Mouse (Mus musculus) heart, embryonic 11.5 days (tissue): ENCODE measurements around the gene Ugt1a6b. TPM values are rescaled to one million over a fixed set of nuclear protein-coding genes. Genes with fewer than 3 reads are reported as not detected.

Experiments used
- ATAC-seq: fragments of 200-750 bp; cut with Nextera tagmentation; replicated peaks from 2 replicates; pipeline ENCODE4 v1.8.0; 2017; ENCODE audit warnings: moderate library complexity; ENCODE audit not compliant: insufficient number of reproducible peaks, low FRiP score, low TSS enrichment
- H3K27ac ChIP-seq: fragments of 300-500 bp; sonication (generic); 2 replicates; pipeline ENCODE4 v1.5.1; 2014; ENCODE audit warnings: mild to moderate bottlenecking, low read depth, low read length
- H3K27me3 ChIP-seq: fragments of 300-500 bp; sonication (generic); 2 replicates; pipeline ENCODE4 v1.6.1; 2014; ENCODE audit warnings: mild to moderate bottlenecking, low read length, mixed read lengths; ENCODE audit not compliant: control insufficient read depth, insufficient read depth
- H3K36me3 ChIP-seq: fragments of 300-500 bp; sonication (generic); 2 replicates; pipeline ENCODE4 v1.6.1; 2014; ENCODE audit warnings: mild to moderate bottlenecking, low read length, moderate library complexity, mixed read lengths; ENCODE audit not compliant: control insufficient read depth, insufficient read depth
- H3K4me1 ChIP-seq: fragments of 300-500 bp; sonication (generic); 2 replicates; pipeline ENCODE4 v1.6.1; 2014; ENCODE audit warnings: low read length; ENCODE audit not compliant: control insufficient read depth, insufficient read depth
- H3K4me2 ChIP-seq: fragments of 300-500 bp; sonication (generic); 2 replicates; pipeline ENCODE4 v1.6.1; 2014; ENCODE audit warnings: mild to moderate bottlenecking, moderate library complexity
- H3K4me3 ChIP-seq: fragments of 300-500 bp; sonication (generic); 2 replicates; pipeline ENCODE4 v1.5.1; 2014; ENCODE audit warnings: low read depth, low read length
- H3K9ac ChIP-seq: fragments of 300-500 bp; sonication (generic); 2 replicates; pipeline ENCODE4 v1.6.1; 2014; ENCODE audit warnings: mild to moderate bottlenecking, low read depth, low read length, moderate library complexity
- H3K9me3 ChIP-seq: fragments of 300-500 bp; sonication (generic); replicated peaks from 2 replicates; pipeline ENCODE4 v1.6.1; 2016; ENCODE audit warnings: low read length; ENCODE audit not compliant: control insufficient read depth
- WGBS: fragments of 180-500 bp; shearing (Covaris S2); extraction: QIAGEN DNeasy Blood & Tissue Kit; methylation state at CpG from one replicate; pipeline ENCODE4 v1.1.7; 2014; ENCODE audit not compliant: insufficient replicate concordance; 5-methylcytosine and 5-hydroxymethylcytosine counted together
- polyA plus RNA-seq: library from polyadenylated mRNA; unstranded; fragments of >200 nt; fragmentation: Nextera tagmentation; extraction: Ambion mirVana; gene quantifications from 2 replicates; pipeline ENCODE4 v1.2.1, GENCODE M21; 2014

The Ugt1a6b gene
- polyA plus RNA-seq, 1 experiment from 2014 or later: not detected

GRCm38 (mm10) chr1:88264869-88265240 is 161.8 kb downstream of the Ugt1a6b start:
- Histone ChIP-seq H3K27ac (no peak overlapping the region), H3K4me3 (no peak overlapping the region), H3K9me3 (peaks cover 14% of the 10 kb centered on the region; the same call in 1 of the 2 replicates), H3K9ac (no peak overlapping the region), H3K36me3 (peaks cover 96% of the 10 kb centered on the region), H3K27me3 (no peaks in the 10 kb centered on the region), H3K4me2 (no peak overlapping the region), H3K4me1 (peaks cover 16% of the 10 kb centered on the region)
- ATAC-seq: no peak
- WGBS: 72% methylated on average over 4 of the region's 4 CpGs

- Histone ChIP-seq H3K4me2 (no peak overlapping the region), H3K9ac (no peak overlapping the region), H3K9me3 (peaks cover 10% of the 10 kb centered on the region; the same call in 1 of the 2 replicates), H3K27me3 (no peaks in the 10 kb centered on the region), H3K4me3 (no peak overlapping the region), H3K4me1 (peaks cover 16% of the 10 kb centered on the region), H3K27ac (no peak overlapping the region), H3K36me3 (peaks cover 89% of the 10 kb centered on the region)
- ATAC-seq: no peak
- WGBS: 89% methylated on average over 13 of the region's 13 CpGs
Observed at GRCm38 (mm10) chr1:88266123-88266522, 163.1 kb downstream of the Ugt1a6b start.

GRCm38 (mm10) chr1:88267489-88267888 is 164.4 kb downstream of the Ugt1a6b start:
- ATAC-seq: no peak
- H3K9ac ChIP-seq: no peak overlapping the region
- no peak overlapping the region for H3K4me3 ChIP-seq
- no peak overlapping the region for H3K27ac ChIP-seq
- peaks cover 8% of the 10 kb centered on the region; the same call in 1 of the 2 replicates for H3K9me3 ChIP-seq
- peaks cover 13% of the 10 kb centered on the region for H3K4me1 ChIP-seq
- WGBS: 92% methylated on average over 6 of the region's 6 CpGs
- H3K4me2 ChIP-seq: no peak overlapping the region
- H3K36me3 ChIP-seq: peaks cover 88% of the 10 kb centered on the region
- H3K27me3 ChIP-seq: no peaks in the 10 kb centered on the region

DNA sequence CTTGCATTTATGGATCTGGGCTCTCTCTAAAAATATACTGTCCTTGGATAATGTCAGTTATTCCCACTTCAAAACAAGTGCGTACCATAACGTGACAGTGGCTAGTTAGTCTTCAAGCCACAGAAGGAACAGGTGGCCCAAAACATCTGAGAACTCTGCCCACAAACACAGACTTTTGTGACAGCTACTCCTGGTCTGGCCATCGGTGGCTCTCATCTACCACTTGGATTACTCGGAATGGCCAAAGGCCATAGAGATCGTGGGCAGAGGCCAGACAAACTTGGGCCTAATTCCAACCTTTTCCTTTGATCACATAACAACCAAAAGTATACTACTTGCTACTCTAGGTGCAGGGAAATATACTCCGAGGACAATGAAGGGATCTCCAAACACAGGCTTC is 165.0 kb downstream of the Ugt1a6b start:
- Histone ChIP-seq H3K4me3 (no peak overlapping the region), H3K9me3 (peaks cover 5% of the 10 kb centered on the region; the same call in 1 of the 2 replicates), H3K36me3 (peaks cover 86% of the 10 kb centered on the region), H3K27ac (no peak overlapping the region), H3K4me2 (no peak overlapping the region), H3K4me1 (peaks cover 8% of the 10 kb centered on the region), H3K9ac (no peak overlapping the region), H3K27me3 (no peaks in the 10 kb centered on the region)
- 86% methylated on average over 6 of the region's 6 CpGs for WGBS
- no peak for ATAC-seq

Other genes starting within 250 kb of the Ugt1a6b start
- 22.2 and 24.2 TPM in 2 replicates for gene Dgkd, start 250.0 kb upstream of the Ugt1a6b start, polyA plus RNA-seq
- 28.5 and 28.8 TPM in 2 replicates for gene Usp40, start 94.7 kb upstream of the Ugt1a6b start, polyA plus RNA-seq
- gene Ugt1a10, start 47.9 kb upstream of the Ugt1a6b start, polyA plus RNA-seq: not detected in 2 replicates
- gene Ugt1a9, start 32.5 kb upstream of the Ugt1a6b start, polyA plus RNA-seq: not detected in 2 replicates
- gene Ugt1a8, start 15.4 kb upstream of the Ugt1a6b start, polyA plus RNA-seq: not detected in 2 replicates
- gene Ugt1a7c, start 8.2 kb upstream of the Ugt1a6b start, polyA plus RNA-seq: 0.39 and 0.55 TPM in 2 replicates
- not detected in 2 replicates for gene Ugt1a6a, start 31.6 kb downstream of the Ugt1a6b start, polyA plus RNA-seq
- not detected in 2 replicates for gene Ugt1a5, start 62.8 kb downstream of the Ugt1a6b start, polyA plus RNA-seq
- not detected in 2 replicates for gene Ugt1a2, start 97.3 kb downstream of the Ugt1a6b start, polyA plus RNA-seq
- 9.6 and 10.4 TPM in 2 replicates for gene Dnajb3, start 102.5 kb downstream of the Ugt1a6b start, polyA plus RNA-seq
- not detected in 2 replicates for gene Ugt1a1, start 108.7 kb downstream of the Ugt1a6b start, polyA plus RNA-seq
- 0.63 and 1.1 TPM in 2 replicates for gene Mroh2a, start 123.7 kb downstream of the Ugt1a6b start, polyA plus RNA-seq
- 117 and 118 TPM in 2 replicates for gene Hjurp, start 174.4 kb downstream of the Ugt1a6b start, polyA plus RNA-seq
- 0.10 TPM in 1 of 2 replicates, not detected in the other for gene Trpm8, start 174.4 kb downstream of the Ugt1a6b start, polyA plus RNA-seq